Mouse (Mus musculus) spleen, adult 2 months (tissue): Measurements from ENCODE around the gene Hspa8. TPM values are rescaled to one million over a fixed set of nuclear protein-coding genes. Genes with fewer than 3 reads are reported as not detected.

ENCODE experiments used
- DNase-seq, 2 experiments: peaks; one replicate each; pipeline versions ENCODE4 v3.0.0 to v3.0.0-alpha.2; 2012 to 2021; ENCODE audit warnings: low spot score in 2 of 2, low read depth in 1 of 2
- H3K27ac ChIP-seq: fragments of 200-500 bp; 2 replicates; pipeline ENCODE4 v1.5.1; 2012; ENCODE audit warnings: low read length, inconsistent platforms; ENCODE audit not compliant: insufficient read depth
- H3K27me3 ChIP-seq: fragments of 200-500 bp; 2 replicates; pipeline ENCODE4 v1.6.1; 2012; ENCODE audit warnings: mild to moderate bottlenecking, moderate library complexity, low read length, inconsistent platforms; ENCODE audit not compliant: control insufficient read depth, insufficient read depth
- H3K36me3 ChIP-seq: fragments of 200-500 bp; 2 replicates; pipeline ENCODE4 v1.6.1; 2012; ENCODE audit warnings: mild to moderate bottlenecking, low read length, inconsistent platforms; ENCODE audit not compliant: control insufficient read depth, insufficient read depth
- H3K4me1 ChIP-seq: fragments of 200-500 bp; 2 replicates; pipeline ENCODE4 v1.6.1; 2011; ENCODE audit warnings: inconsistent platforms; ENCODE audit not compliant: control insufficient read depth, insufficient read depth, insufficient read length
- H3K4me3 ChIP-seq: fragments of 200-500 bp; 2 replicates; pipeline ENCODE4 v1.5.1; 2011; ENCODE audit warnings: mild to moderate bottlenecking, inconsistent platforms; ENCODE audit not compliant: insufficient read depth, insufficient read length; ENCODE audit errors: extremely low read depth
- CTCF ChIP-seq: fragments of 200-500 bp; IDR thresholded peaks from 2 replicates; pipeline ENCODE4 v1.5.1; 2011; ENCODE audit warnings: mild to moderate bottlenecking, inconsistent platforms; ENCODE audit not compliant: insufficient read depth, insufficient read length, insufficient replicate concordance; ENCODE audit errors: extremely low read depth
- POLR2A ChIP-seq: fragments of 200-500 bp; IDR thresholded peaks from 2 replicates; pipeline ENCODE4 v1.6.1; 2011; ENCODE audit warnings: low read depth, low read length, inconsistent platforms
- WGBS: fragments of 180-500 bp; shearing (Covaris S2); methylation state at CpG from one replicate; pipeline ENCODE4 v1.1.7; 2018; 5-methylcytosine and 5-hydroxymethylcytosine counted together
- polyA plus RNA-seq: library from polyadenylated mRNA; depleted of rRNA; stranded (reverse); fragments of >200 nt; gene quantifications from 2 replicates; pipeline ENCODE4 v1.2.3, GENCODE M21; 2012

Gene Hspa8
- polyA plus RNA-seq, 1 experiment: 1,452 TPM

GRCm38 (mm10) chr9:40805263-40805662 is 4.5 kb downstream of the Hspa8 start:
- Histone ChIP-seq H3K4me3 (no peak overlapping the region), H3K27me3 (no peaks in the 10 kb centered on the region), H3K36me3 (peaks cover 27% of the 10 kb centered on the region), H3K4me1 (no peaks in the 10 kb centered on the region), H3K27ac (no peak overlapping the region)
- WGBS: 71% methylated on average over 2 of the region's 2 CpGs
- no peak for TF ChIP-seq POLR2A
- peak; percentile 24; the same call in 1 of the 2 replicates for TF ChIP-seq CTCF
- peak; percentile 73 for DNase-seq

- Histone ChIP-seq H3K4me3 (no peak overlapping the region), H3K27me3 (no peaks in the 10 kb centered on the region), H3K36me3 (peaks cover 26% of the 10 kb centered on the region), H3K27ac (no peak overlapping the region), H3K4me1 (no peaks in the 10 kb centered on the region)
- no peak for DNase-seq
- WGBS: 63% methylated on average over 5 of the region's 5 CpGs
- no peak for TF ChIP-seq POLR2A
- TF ChIP-seq CTCF: no peak
These were observed 5.9 kb downstream of the Hspa8 start for GRCm38 (mm10) chr9:40806440-40807288.

- no peak overlapping the region for H3K4me3 ChIP-seq
- no peak overlapping the region for H3K27ac ChIP-seq
- no peak for TF ChIP-seq CTCF
- no peak for TF ChIP-seq POLR2A
- WGBS: 39% methylated on average over 11 of the region's 11 CpGs
- no peaks in the 10 kb centered on the region for H3K4me1 ChIP-seq
- DNase-seq: no peak
- H3K27me3 ChIP-seq: no peaks in the 10 kb centered on the region
- H3K36me3 ChIP-seq: peaks cover 23% of the 10 kb centered on the region
These were observed 6.6 kb downstream of the Hspa8 start for GRCm38 (mm10) chr9:40807289-40807920.

GRCm38 (mm10) chr9:40808061-40808906 is 7.5 kb downstream of the Hspa8 start:
- no peak for DNase-seq
- peaks cover 20% of the 10 kb centered on the region for H3K36me3 ChIP-seq
- no peak overlapping the region for H3K27ac ChIP-seq
- no peaks in the 10 kb centered on the region for H3K4me1 ChIP-seq
- TF ChIP-seq POLR2A: no peak
- TF ChIP-seq CTCF: no peak
- WGBS: 82% methylated on average over 16 of the region's 16 CpGs
- H3K4me3 ChIP-seq: no peak overlapping the region
- no peaks in the 10 kb centered on the region for H3K27me3 ChIP-seq

- DNase-seq: no peak
- Histone ChIP-seq H3K36me3 (peaks cover 16% of the 10 kb centered on the region), H3K4me1 (no peaks in the 10 kb centered on the region), H3K27me3 (no peaks in the 10 kb centered on the region), H3K4me3 (no peak overlapping the region), H3K27ac (no peak overlapping the region)
- 92% methylated on average over 8 of the region's 8 CpGs for WGBS
- TF ChIP-seq POLR2A (no peak), CTCF (no peak)
These were observed 8.1 kb downstream of the Hspa8 start for GRCm38 (mm10) chr9:40808907-40809280.

GRCm38 (mm10) chr9:40811860-40812259 is 11.1 kb downstream of the Hspa8 start:
- no peak overlapping the region for H3K4me3 ChIP-seq
- TF ChIP-seq POLR2A (no peak), CTCF (no peak)
- DNase-seq: no peak
- H3K27ac ChIP-seq: no peak overlapping the region
- 76% methylated on average over 2 of the region's 2 CpGs for WGBS
- no peaks in the 10 kb centered on the region for H3K27me3 ChIP-seq
- H3K4me1 ChIP-seq: no peaks in the 10 kb centered on the region
- no peaks in the 10 kb centered on the region for H3K36me3 ChIP-seq
